Mouse (Mus musculus) stomach, embryonic 16.5 days (tissue): ENCODE data around the gene Serpine1. TPM values are rescaled to one million over a fixed set of nuclear protein-coding genes. Genes with fewer than 3 reads are reported as not detected.

Experiments
- ATAC-seq: fragments of 200-750 bp; cut with Nextera tagmentation; 2 replicates; pipeline ENCODE4 v1.8.0; 2017; ENCODE audit warnings: moderate number of reproducible peaks, moderate TSS enrichment; ENCODE audit not compliant: insufficient read depth, low FRiP score
- H3K27ac ChIP-seq: fragments of 300-500 bp; sonication (generic); 2 replicates; pipeline ENCODE4 v1.5.1; 2014; ENCODE audit warnings: low read length
- H3K27me3 ChIP-seq: fragments of 300-500 bp; sonication (generic); 2 replicates; pipeline ENCODE4 v1.6.1; 2014; ENCODE audit warnings: low read length, control low read depth, mixed read lengths; ENCODE audit not compliant: control insufficient read depth, insufficient read depth
- H3K36me3 ChIP-seq: fragments of 300-500 bp; sonication (generic); 2 replicates; pipeline ENCODE4 v1.6.1; 2014; ENCODE audit warnings: low read length; ENCODE audit not compliant: control insufficient read depth, insufficient read depth
- H3K4me1 ChIP-seq: fragments of 300-500 bp; sonication (generic); 2 replicates; pipeline ENCODE4 v1.6.1; 2014; ENCODE audit warnings: low read length, control low read depth, mixed read lengths; ENCODE audit not compliant: control insufficient read depth, insufficient read depth
- H3K4me2 ChIP-seq: fragments of 300-500 bp; sonication (generic); 2 replicates; pipeline ENCODE4 v1.6.1; 2014; ENCODE audit warnings: low read depth, low read length, mixed read lengths
- H3K4me3 ChIP-seq: fragments of 300-500 bp; sonication (generic); replicated peaks from 2 replicates; pipeline ENCODE4 v1.5.1; 2014; ENCODE audit warnings: mild to moderate bottlenecking, low read length
- H3K9ac ChIP-seq: fragments of 300-500 bp; sonication (generic); 2 replicates; pipeline ENCODE4 v1.6.1; 2014; ENCODE audit warnings: low read length
- H3K9me3 ChIP-seq: fragments of 300-500 bp; sonication (generic); replicated peaks from 2 replicates; pipeline ENCODE4 v1.6.1; 2016; ENCODE audit warnings: low read length, control low read depth; ENCODE audit not compliant: control insufficient read depth
- WGBS: fragments of 180-500 bp; shearing (Covaris S2); extraction: QIAGEN DNeasy Blood & Tissue Kit; methylation state at CpG from one replicate; pipeline ENCODE4 v1.1.7; 2014; 5-methylcytosine and 5-hydroxymethylcytosine counted together
- polyA plus RNA-seq: library from polyadenylated mRNA; unstranded; fragments of >200 nt; fragmentation: Nextera tagmentation; extraction: Ambion mirVana; gene quantifications from 2 replicates; pipeline ENCODE4 v1.2.1, GENCODE M21; 2015

Serpine1 gene
- polyA plus RNA-seq, 1 experiment from 2014 or later: 0.45 TPM

- H3K27me3 ChIP-seq: no peaks in the 10 kb centered on the region
- peaks cover 16% of the 10 kb centered on the region for H3K36me3 ChIP-seq
- no peak overlapping the region for H3K4me3 ChIP-seq
- ATAC-seq: no peak
- H3K4me2 ChIP-seq: no peak overlapping the region
- H3K9me3 ChIP-seq: no peaks in the 10 kb centered on the region
- no peak overlapping the region for H3K9ac ChIP-seq
- no peak overlapping the region for H3K27ac ChIP-seq
- no peaks in the 10 kb centered on the region for H3K4me1 ChIP-seq
- 92% methylated on average over 10 of the region's 10 CpGs for WGBS
These were observed 32.6 kb downstream of the Serpine1 start for GRCm38 (mm10) chr5:137039453-137039852.

- WGBS: 79% methylated on average over 13 of the region's 13 CpGs
- Histone ChIP-seq H3K36me3 (peaks cover 4% of the 10 kb centered on the region), H3K27me3 (peaks cover 13% of the 10 kb centered on the region), H3K4me1 (peaks cover 14% of the 10 kb centered on the region), H3K27ac (no peak overlapping the region), H3K4me3 (no peak overlapping the region), H3K4me2 (no peak overlapping the region), H3K9ac (no peak overlapping the region), H3K9me3 (no peaks in the 10 kb centered on the region)
- ATAC-seq: no peak
These were observed 35.9 kb downstream of the Serpine1 start for GRCm38 (mm10) chr5:137036211-137036610.

GRCm38 (mm10) chr5:137032641-137033074 lies 39.4 kb downstream of the Serpine1 start:
- under 1% methylated on average over 43 of the region's 49 CpGs for WGBS
- Histone ChIP-seq H3K9me3 (no peaks in the 10 kb centered on the region), H3K27ac (no peak overlapping the region), H3K36me3 (peaks cover 4% of the 10 kb centered on the region), H3K27me3 (peaks cover 45% of the 10 kb centered on the region), H3K4me1 (peaks cover 18% of the 10 kb centered on the region), H3K4me2 (peak overlapping the region; percentile 100), H3K4me3 (peak overlapping the region; percentile 51), H3K9ac (peak overlapping the region; percentile 44; the same call in 1 of the 2 replicates)
- ATAC-seq: peak; percentile 88

GRCm38 (mm10) chr5:137032033-137032421 lies 40.0 kb downstream of the Serpine1 start:
- no peaks in the 10 kb centered on the region for H3K9me3 ChIP-seq
- peaks cover 48% of the 10 kb centered on the region for H3K27me3 ChIP-seq
- H3K4me2 ChIP-seq: peak overlapping the region; percentile 100
- peak overlapping the region; percentile 51 for H3K4me3 ChIP-seq
- peaks cover 1% of the 10 kb centered on the region for H3K36me3 ChIP-seq
- WGBS: under 1% methylated on average over 32 of the region's 33 CpGs
- H3K9ac ChIP-seq: no peak overlapping the region; the same call in 1 of the 2 replicates
- H3K27ac ChIP-seq: no peak overlapping the region
- no peak for ATAC-seq
- peaks cover 18% of the 10 kb centered on the region for H3K4me1 ChIP-seq

GRCm38 (mm10) chr5:137031076-137032032 lies 40.7 kb downstream of the Serpine1 start:
- under 1% methylated on average over 78 of the region's 78 CpGs for WGBS
- ATAC-seq: no peak
- H3K27me3 ChIP-seq: peaks cover 54% of the 10 kb centered on the region

GRCm38 (mm10) chr5:137030416-137030810 lies 41.7 kb downstream of the Serpine1 start:
- peak overlapping the region; percentile 65 for H3K4me2 ChIP-seq
- no peaks in the 10 kb centered on the region; the same call in 1 of the 2 replicates for H3K36me3 ChIP-seq
- H3K4me1 ChIP-seq: peaks cover 18% of the 10 kb centered on the region
- H3K4me3 ChIP-seq: peak overlapping the region; percentile 3; the same call in 1 of the 2 replicates
- WGBS: 13% methylated on average over 22 of the region's 22 CpGs
- H3K9ac ChIP-seq: no peak overlapping the region
- no peak for ATAC-seq
- H3K27ac ChIP-seq: no peak overlapping the region
- H3K9me3 ChIP-seq: no peaks in the 10 kb centered on the region
- peaks cover 63% of the 10 kb centered on the region for H3K27me3 ChIP-seq

More at GRCm38 (mm10) chr5:137031076-137032032, 40.7 kb downstream of the Serpine1 start:
- Histone ChIP-seq H3K9me3 (no peaks in the 10 kb centered on the region), H3K4me1 (peaks cover 18% of the 10 kb centered on the region), H3K4me3 (peak overlapping the region; percentile 51), H3K27ac (no peak overlapping the region), H3K36me3 (no peaks in the 10 kb centered on the region; the same call in 1 of the 2 replicates), H3K9ac (no peak overlapping the region), H3K4me2 (peak overlapping the region; percentile 100)

GRCm38 (mm10) chr5:137029643-137030415 lies 42.2 kb downstream of the Serpine1 start:
- Histone ChIP-seq H3K4me2 (peak overlapping the region; percentile 65), H3K36me3 (no peaks in the 10 kb centered on the region), H3K9ac (no peak overlapping the region), H3K9me3 (no peaks in the 10 kb centered on the region), H3K27ac (no peak overlapping the region), H3K4me1 (peaks cover 18% of the 10 kb centered on the region), H3K27me3 (peaks cover 68% of the 10 kb centered on the region), H3K4me3 (peak overlapping the region; percentile 38)
- WGBS: under 1% methylated on average over 52 of the region's 52 CpGs
- ATAC-seq: peak; percentile 77

- Histone ChIP-seq H3K9me3 (no peaks in the 10 kb centered on the region), H3K27ac (no peak overlapping the region), H3K27me3 (peaks cover 73% of the 10 kb centered on the region), H3K36me3 (no peaks in the 10 kb centered on the region), H3K4me2 (peak overlapping the region; percentile 65; the same call in 1 of the 2 replicates), H3K4me1 (peaks cover 18% of the 10 kb centered on the region), H3K4me3 (no peak overlapping the region), H3K9ac (no peak overlapping the region)
- no peak for ATAC-seq
- WGBS: under 1% methylated on average over 8 of the region's 8 CpGs
These were observed 42.8 kb downstream of the Serpine1 start for GRCm38 (mm10) chr5:137029273-137029585.
